Mouse (Mus musculus) stomach, postnatal 0 days (tissue): ENCODE measurements at regions not wholly inside any gene's neighbourhood (a gene's known extent, or its start where the extent isn't known, plus 50 kb on each side); places are given as distances from the start of the nearest gene placed in this dataset.
A peak's percentile ranks its signal among the peaks of the same experiment; 100 is the strongest.

Experiments used
- ATAC-seq: fragments of 200-750 bp; cut with Nextera tagmentation; 2 replicates; pipeline ENCODE4 v1.8.0; 2017; ENCODE audit not compliant: low FRiP score, low TSS enrichment
- DNase-seq: peaks from one replicate; pipeline ENCODE4 v3.0.0-alpha.2; 2016; ENCODE audit warnings: low spot score
- H3K27ac ChIP-seq: fragments of 300-500 bp; sonication (generic); replicated peaks from 2 replicates; pipeline ENCODE4 v1.5.1; 2014; ENCODE audit warnings: mild to moderate bottlenecking, control low read depth
- H3K27me3 ChIP-seq: fragments of 300-500 bp; sonication (generic); 2 replicates; pipeline ENCODE4 v1.6.1; 2014; ENCODE audit warnings: low read length; ENCODE audit not compliant: control insufficient read depth, insufficient read depth
- H3K36me3 ChIP-seq: fragments of 300-500 bp; sonication (generic); 2 replicates; pipeline ENCODE4 v1.6.1; 2014; ENCODE audit warnings: low read length, mixed read lengths; ENCODE audit not compliant: control insufficient read depth, insufficient read depth
- H3K4me1 ChIP-seq: fragments of 300-500 bp; sonication (generic); replicated peaks from 2 replicates; pipeline ENCODE4 v1.6.1; 2014; ENCODE audit warnings: antibody characterized with exemption; ENCODE audit not compliant: control insufficient read depth, insufficient read depth
- H3K4me2 ChIP-seq: fragments of 300-500 bp; sonication (generic); replicated peaks from 2 replicates; pipeline ENCODE4 v1.6.1; 2014; ENCODE audit warnings: low read depth, mild to moderate bottlenecking, control low read depth, moderate library complexity
- H3K4me3 ChIP-seq: fragments of 300-500 bp; sonication (generic); 2 replicates; pipeline ENCODE4 v1.5.1; 2014; ENCODE audit warnings: low read depth, low read length, control low read depth
- H3K9ac ChIP-seq: fragments of 300-500 bp; sonication (generic); 2 replicates; pipeline ENCODE4 v1.6.1; 2014; ENCODE audit warnings: mild to moderate bottlenecking, low read length, control low read depth, mixed read lengths
- H3K9me3 ChIP-seq: fragments of 300-500 bp; sonication (generic); 2 replicates; pipeline ENCODE4 v1.6.1; 2016; ENCODE audit warnings: low read length; ENCODE audit not compliant: control insufficient read depth
- CTCF ChIP-seq: IDR thresholded peaks from 2 replicates; pipeline ENCODE4 v1.5.1; 2016; ENCODE audit warnings: antibody characterized with exemption, low read depth, mild to moderate bottlenecking, moderate library complexity
- EP300 ChIP-seq: optimal IDR thresholded peaks from 2 replicates; pipeline ENCODE3; 2016; ENCODE audit warnings: antibody characterized with exemption
- WGBS: fragments of 180-500 bp; shearing (Covaris S2); extraction: QIAGEN DNeasy Blood & Tissue Kit; methylation state at CpG from one replicate; pipeline ENCODE4 v1.1.7; 2014; 5-methylcytosine and 5-hydroxymethylcytosine counted together

DNA sequence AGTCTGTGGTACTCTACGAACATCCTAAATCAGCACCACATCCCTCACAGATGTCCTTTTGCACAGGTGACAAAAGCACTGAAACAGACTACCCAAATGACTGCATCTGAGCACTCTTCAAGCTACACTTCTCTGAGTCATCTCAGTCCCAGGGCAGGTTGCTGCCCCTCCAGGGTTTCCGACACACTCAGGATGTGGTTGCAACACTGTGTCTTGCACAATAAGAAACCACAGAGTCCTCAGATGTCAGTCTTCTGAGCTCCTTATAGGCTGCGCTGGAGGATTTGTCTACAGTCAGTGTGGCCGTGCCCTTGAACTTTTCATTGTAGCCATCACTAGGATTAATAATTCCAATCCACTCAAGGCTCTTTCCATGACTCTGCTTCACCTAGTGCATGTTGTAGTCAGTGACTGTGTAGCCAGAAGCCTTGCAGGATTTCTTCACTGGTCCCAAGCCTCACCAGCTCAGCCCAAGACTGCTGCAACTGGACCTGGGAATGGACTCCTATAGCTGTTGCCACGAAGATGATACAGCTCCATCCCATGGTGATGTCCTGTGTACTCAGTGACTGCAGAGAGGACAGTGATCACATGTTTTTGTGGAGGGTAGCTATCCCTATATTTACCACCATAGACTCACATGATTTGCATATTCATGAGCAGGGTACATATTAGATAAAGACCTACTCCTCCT lies 1103.3 kb upstream of the Tenm3 start:
- H3K27me3 ChIP-seq, result no peaks in the 10 kb centered on the region
- 80% methylated on average over 5 of the region's 5 CpGs for WGBS
- no peak overlapping the region for H3K4me3 ChIP-seq
- no peaks in the 10 kb centered on the region for H3K36me3 ChIP-seq
- H3K9me3 ChIP-seq, result no peaks in the 10 kb centered on the region
- no peak overlapping the region for H3K4me2 ChIP-seq
- DNase-seq (no peak), ATAC-seq (no peak)
- no peak overlapping the region for H3K27ac ChIP-seq
- TF ChIP-seq CTCF (no peak), EP300 (no peak)
- H3K4me1 ChIP-seq, result no peaks in the 10 kb centered on the region
- H3K9ac ChIP-seq, result no peak overlapping the region

DNA sequence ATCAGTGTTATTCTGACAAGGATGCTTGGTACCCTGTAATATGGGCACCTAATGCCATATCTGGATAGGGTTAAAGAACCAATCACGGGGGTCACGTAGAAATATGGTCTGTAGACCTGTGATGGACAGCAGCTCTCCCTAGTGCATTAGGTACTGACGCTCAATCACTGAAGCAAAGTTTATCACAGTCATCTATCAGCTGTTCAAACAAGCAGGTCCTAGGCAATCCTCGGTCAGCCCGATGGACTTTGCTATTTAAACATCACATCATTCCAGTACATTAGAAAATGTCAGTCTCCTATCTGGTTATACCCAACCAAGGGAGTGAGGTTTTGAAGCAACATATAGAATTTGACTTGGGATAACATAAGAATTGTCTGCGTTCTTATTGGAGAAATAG lies 1088.4 kb upstream of the Tenm3 start:
- H3K4me1 ChIP-seq, result no peaks in the 10 kb centered on the region
- 55% methylated on average over 6 of the region's 6 CpGs for WGBS
- H3K4me3 ChIP-seq, result no peak overlapping the region
- DNase-seq (no peak), ATAC-seq (no peak)
- H3K27me3 ChIP-seq, result no peaks in the 10 kb centered on the region
- H3K36me3 ChIP-seq, result no peaks in the 10 kb centered on the region
- no peak overlapping the region for H3K4me2 ChIP-seq
- H3K27ac ChIP-seq, result no peak overlapping the region
- H3K9ac ChIP-seq, result no peak overlapping the region
- TF ChIP-seq CTCF, result no peak
- no peak for TF ChIP-seq EP300
- H3K9me3 ChIP-seq, result no peaks in the 10 kb centered on the region

DNA sequence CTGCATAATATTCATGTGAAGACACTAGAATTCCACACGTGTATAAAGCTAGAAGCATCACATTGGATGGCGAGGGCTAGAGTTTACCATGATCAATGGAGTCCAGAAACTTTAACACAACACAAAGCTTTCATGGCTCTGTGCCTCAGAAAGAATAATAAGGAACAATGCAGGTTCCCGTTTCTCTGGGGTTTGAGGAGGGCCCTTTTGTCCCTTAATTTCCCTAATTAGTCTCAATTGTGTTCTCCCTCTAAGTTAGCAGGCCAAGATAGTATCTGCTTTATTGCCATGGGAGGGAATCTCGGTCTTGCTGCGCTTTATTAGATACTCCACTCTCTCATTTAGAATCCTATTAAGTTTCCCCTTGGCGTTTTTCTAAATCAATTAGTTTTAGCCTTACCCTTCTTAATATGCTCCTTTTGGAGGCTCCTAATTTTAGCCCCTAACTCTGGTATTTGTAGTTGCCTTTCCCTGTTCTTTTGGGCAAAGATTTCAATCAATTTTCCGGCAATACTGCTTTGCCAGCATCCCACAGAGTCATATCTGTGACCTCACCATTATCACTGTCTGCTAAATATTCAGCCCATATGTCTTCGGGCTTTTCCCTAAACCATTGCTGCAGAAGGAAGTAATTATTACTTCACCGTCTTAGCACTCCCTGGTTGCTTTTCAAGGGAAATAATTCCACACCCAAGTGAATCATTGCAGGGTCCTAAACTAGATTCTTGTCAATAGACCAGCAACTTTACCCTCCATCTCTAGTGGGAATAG lies 1082.8 kb upstream of the Tenm3 start:
- DNase-seq (no peak), ATAC-seq (no peak)
- no peak overlapping the region for H3K9ac ChIP-seq
- TF ChIP-seq CTCF (no peak), EP300 (no peak)
- no peaks in the 10 kb centered on the region for H3K27me3 ChIP-seq
- no peaks in the 10 kb centered on the region for H3K36me3 ChIP-seq
- WGBS, result 68% methylated on average over 9 of the region's 9 CpGs
- H3K4me1 ChIP-seq, result no peaks in the 10 kb centered on the region
- H3K4me2 ChIP-seq, result no peak overlapping the region
- H3K9me3 ChIP-seq, result no peaks in the 10 kb centered on the region
- H3K4me3 ChIP-seq, result no peak overlapping the region
- no peak overlapping the region for H3K27ac ChIP-seq

DNA sequence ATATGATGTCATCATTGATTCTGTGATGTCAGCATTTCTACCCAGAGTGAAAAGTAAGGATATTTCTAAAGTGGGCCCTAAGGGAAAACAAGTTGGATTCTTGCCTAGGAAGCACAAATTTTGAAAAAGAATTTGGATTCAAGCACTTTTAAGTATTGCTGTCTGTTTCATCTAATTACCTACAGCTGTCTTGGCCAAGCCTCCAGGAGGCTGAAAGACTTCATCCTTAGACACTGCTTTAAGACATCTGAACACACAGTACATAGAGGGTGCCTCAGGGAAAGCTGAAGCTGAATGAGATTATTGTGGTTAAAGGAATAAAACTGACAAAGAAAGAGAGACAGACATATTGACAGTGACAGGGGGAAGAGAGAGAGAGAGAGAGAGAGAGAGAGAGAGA lies 1061.3 kb upstream of the Tenm3 start:
- Histone ChIP-seq H3K4me1 (no peaks in the 10 kb centered on the region), H3K9ac (no peak overlapping the region), H3K4me3 (no peak overlapping the region), H3K27me3 (no peaks in the 10 kb centered on the region), H3K4me2 (no peak overlapping the region), H3K27ac (no peak overlapping the region), H3K36me3 (no peaks in the 10 kb centered on the region), H3K9me3 (no peaks in the 10 kb centered on the region)
- TF ChIP-seq EP300 (no peak), CTCF (no peak)
- ATAC-seq (no peak), DNase-seq (no peak)

DNA sequence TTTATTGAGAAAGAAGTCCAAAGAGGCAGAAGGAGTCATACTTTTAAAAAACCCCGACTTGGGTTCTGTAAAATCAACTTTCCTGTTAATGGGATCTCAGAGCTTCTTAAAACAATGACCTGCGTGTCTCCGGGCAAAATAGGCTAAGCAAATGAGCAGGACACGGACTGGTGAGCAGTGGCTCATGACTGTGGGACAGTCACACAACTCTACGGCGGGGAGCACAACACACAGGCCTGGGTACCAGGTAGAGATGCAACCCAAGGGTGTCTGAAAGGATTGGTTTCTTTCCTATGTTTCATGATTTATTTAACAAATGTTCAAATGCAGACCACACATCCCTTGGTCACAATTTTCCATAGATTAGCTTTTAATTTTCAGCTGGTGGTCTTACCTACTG lies 1058.3 kb upstream of the Tenm3 start:
- Histone ChIP-seq H3K9ac (no peak overlapping the region), H3K9me3 (no peaks in the 10 kb centered on the region), H3K36me3 (no peaks in the 10 kb centered on the region), H3K27ac (no peak overlapping the region), H3K4me1 (no peaks in the 10 kb centered on the region), H3K4me2 (no peak overlapping the region), H3K4me3 (no peak overlapping the region), H3K27me3 (no peaks in the 10 kb centered on the region)
- no peak for ATAC-seq
- TF ChIP-seq EP300 (no peak), CTCF (no peak)
- WGBS, result 46% methylated on average over 6 of the region's 6 CpGs
- no peak for DNase-seq

DNA sequence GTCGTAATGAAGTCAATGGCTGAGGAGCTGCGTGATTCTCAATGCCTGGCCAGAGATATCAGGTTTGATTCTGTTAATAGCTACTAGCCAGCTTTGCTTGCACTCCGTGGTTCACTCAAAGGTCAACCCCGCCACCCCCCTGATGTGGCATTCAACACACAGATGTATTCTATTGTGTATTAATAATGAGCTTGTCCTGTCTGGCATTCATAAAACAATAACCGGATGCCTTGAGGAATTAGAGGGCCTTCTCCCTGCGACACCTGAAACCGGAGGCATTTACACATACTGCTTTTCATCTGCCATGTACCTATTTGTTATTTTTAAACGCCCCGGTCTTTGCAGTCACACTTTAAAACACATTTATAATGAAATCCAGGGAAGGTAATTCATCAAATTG lies 1057.8 kb upstream of the Tenm3 start:
- TF ChIP-seq EP300 (no peak), CTCF (no peak)

More for the DNA sequence above, 1057.8 kb upstream of the Tenm3 start:
- no peak for ATAC-seq
- 16% methylated on average over 9 of the region's 9 CpGs for WGBS
- Histone ChIP-seq H3K27me3 (no peaks in the 10 kb centered on the region), H3K4me2 (no peak overlapping the region), H3K9ac (no peak overlapping the region), H3K4me1 (no peaks in the 10 kb centered on the region), H3K4me3 (no peak overlapping the region), H3K27ac (no peak overlapping the region), H3K36me3 (no peaks in the 10 kb centered on the region), H3K9me3 (no peaks in the 10 kb centered on the region)
- DNase-seq, result peak; percentile 14
